Mouse (Mus musculus) B cell, adult (primary cell): ENCODE measurements around the gene Kcnmb2. TPM values are rescaled to one million over a fixed set of nuclear protein-coding genes. Genes with fewer than 3 reads are reported as not detected.

Experiments
- total RNA-seq: library from RNA; stranded (reverse); gene quantifications from 4 replicates; pipeline ENCODE4 v1.2.4, GENCODE M21; 2023; ENCODE audit not compliant: inconsistent age

The Kcnmb2 gene
- total RNA-seq = not detected in 4 replicates

GRCm38 (mm10) chr3:31902504-31903330 lies at the start of gene Kcnmb2:
Gene Kcnmb2 (plus strand): TSS chr3:31902507.

